Mouse (Mus musculus): ENCODE results near the gene Lpar3.

Gene Lpar3

DNA sequence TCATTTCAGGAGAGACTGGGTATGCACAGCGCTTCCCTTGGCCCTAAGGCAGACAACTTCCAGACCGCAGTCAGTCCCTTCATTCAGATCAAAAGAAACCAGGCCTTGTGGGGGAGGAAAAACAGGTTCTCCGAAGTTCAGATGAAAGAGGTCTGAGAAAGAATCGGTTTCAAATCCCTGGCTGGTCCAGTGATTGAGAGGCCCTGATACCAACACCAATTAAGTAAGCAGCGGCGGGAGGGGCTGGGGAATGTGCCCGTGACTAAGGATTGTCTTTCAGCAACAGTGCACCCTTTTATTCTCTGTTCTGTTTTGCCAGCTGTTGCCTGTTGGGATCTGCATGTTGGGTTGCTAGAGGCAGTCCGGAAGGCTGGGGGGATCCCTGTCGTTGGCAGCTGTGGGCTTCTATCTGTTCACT lies 90.4 kb downstream of the Lpar3 start:
- no peak for DNase-seq (ENCODE audit: low spot score)

DNA sequence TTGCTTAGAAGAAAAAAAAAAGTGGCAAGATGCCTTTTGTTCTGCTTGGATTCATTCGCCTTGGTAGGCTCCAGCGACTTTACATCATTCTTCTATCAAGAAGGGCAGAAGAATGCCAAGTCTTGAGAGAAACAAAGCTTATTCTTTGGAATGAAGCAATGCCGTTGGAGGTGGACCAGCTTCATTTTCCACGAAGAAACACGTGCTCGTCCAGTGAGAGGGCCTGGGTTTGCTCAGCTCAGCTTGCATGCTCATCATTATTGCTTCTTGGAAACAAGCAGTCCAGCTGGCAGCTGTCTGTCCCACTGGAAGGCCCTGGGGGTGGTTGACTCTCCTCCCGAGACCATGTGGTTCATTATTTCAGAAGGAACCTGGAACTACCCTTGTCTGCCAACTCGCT lies 94.7 kb downstream of the Lpar3 start:
- no peak for DNase-seq (ENCODE audit: low spot score)

- DNase-seq (ENCODE audit: low spot score), result no peak
Measured at GRCm38 (mm10) chr3:146316293-146316692, 95.5 kb downstream of the Lpar3 start.

GRCm38 (mm10) chr3:146317366-146317765 lies 96.6 kb downstream of the Lpar3 start:
- no peak for DNase-seq (ENCODE audit: low spot score)

- no peak for DNase-seq (ENCODE audit: low spot score)
Measured at GRCm38 (mm10) chr3:146317911-146318310, 97.1 kb downstream of the Lpar3 start.

- DNase-seq (ENCODE audit: low spot score), result no peak
Measured at GRCm38 (mm10) chr3:146318520-146318938, 97.8 kb downstream of the Lpar3 start.

GRCm38 (mm10) chr3:146318987-146319386 lies 98.2 kb downstream of the Lpar3 start:
- no peak for DNase-seq (ENCODE audit: low spot score)

DNA sequence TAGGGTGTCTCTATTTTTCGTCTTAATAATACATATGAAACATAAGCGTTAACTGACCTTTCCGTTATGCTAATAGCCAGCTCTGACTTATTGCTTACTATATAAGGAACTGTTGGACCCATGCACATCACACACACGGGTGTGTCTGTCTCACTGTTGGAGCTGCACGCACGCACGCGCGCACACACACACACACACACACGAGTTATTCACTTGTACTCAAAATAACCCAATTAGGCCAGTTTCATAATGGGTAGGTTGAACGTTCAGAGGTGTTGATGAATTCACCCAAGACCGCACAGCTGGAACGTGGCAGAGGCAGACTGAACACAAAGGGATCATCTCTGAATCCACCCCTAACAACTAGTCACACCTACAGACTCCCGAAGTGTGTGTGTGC lies 98.7 kb downstream of the Lpar3 start:
- no peak for DNase-seq (ENCODE audit: low spot score)

DNA sequence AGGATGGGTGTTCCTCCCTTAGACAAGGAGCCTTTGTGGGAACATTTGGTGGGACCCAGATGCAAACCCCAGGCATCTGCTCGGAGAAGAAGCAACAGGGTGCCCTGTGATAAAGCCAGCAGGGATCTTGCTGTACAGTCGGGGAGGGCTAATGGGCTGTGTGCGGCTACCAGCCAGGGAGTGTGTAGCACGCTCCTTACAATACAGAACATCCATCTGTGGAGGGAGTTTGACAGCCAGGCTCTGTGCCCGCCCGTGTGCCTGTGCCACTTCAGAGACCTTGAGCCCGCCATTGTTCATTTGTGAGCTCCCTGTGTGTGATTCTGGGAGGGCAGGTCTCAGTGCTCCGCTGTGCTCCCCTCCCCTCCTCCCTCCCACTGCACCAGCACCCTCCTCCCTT lies 104.2 kb downstream of the Lpar3 start:
- DNase-seq (ENCODE audit: low spot score), result no peak

- DNase-seq (ENCODE audit: low spot score), result no peak
Measured at GRCm38 (mm10) chr3:146326743-146327536, 106.2 kb downstream of the Lpar3 start.

- DNase-seq (ENCODE audit: low spot score), result no peak
Measured at GRCm38 (mm10) chr3:146327537-146328255, 106.9 kb downstream of the Lpar3 start.

DNA sequence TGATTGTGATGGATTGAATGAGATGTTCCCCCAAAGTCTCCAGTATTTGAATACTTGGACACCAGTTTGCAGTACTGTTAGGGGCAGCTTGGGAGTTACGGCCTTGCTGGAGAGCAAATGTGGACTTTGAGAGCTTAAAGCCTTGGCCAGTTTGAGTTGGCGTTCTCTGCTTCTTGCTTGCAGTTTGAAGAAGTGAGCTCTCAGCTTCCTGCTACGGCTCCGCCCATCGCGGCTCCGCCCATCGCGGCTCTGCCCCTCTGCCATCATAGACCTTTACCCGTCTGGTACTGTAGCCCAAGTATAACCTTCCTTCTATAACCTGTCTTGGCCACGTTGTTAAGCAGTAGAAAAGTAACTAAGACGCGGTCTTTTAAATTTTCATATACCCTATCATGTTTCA lies 108.0 kb downstream of the Lpar3 start:
- DNase-seq (ENCODE audit: low spot score), result no peak

GRCm38 (mm10) chr3:146331819-146332218 lies 111.1 kb downstream of the Lpar3 start:
- DNase-seq (ENCODE audit: low spot score), result no peak

- DNase-seq (ENCODE audit: low spot score), result no peak
Measured at GRCm38 (mm10) chr3:146333270-146333669, 112.5 kb downstream of the Lpar3 start.

GRCm38 (mm10) chr3:146334070-146334469 lies 113.3 kb downstream of the Lpar3 start:
- no peak for DNase-seq (ENCODE audit: low spot score)

All from urinary bladder, postnatal 10 days (tissue).